Mouse (Mus musculus) myocyte (in vitro differentiated cells): ENCODE data around the gene Nrip2. TPM values are rescaled to one million over a fixed set of nuclear protein-coding genes. Genes with fewer than 3 reads are reported as not detected.

Source experiments
- H3K27me3 ChIP-seq: one replicate; pipeline ENCODE4 v1.6.1; 2011; ENCODE audit not compliant: control insufficient read depth, insufficient read depth, insufficient read length
- H3K36me3 ChIP-seq: one replicate; pipeline ENCODE4 v1.6.1; 2011; ENCODE audit not compliant: control insufficient read depth, insufficient read depth
- H3K4me2 ChIP-seq: one replicate; pipeline ENCODE4 v1.6.1; 2011; ENCODE audit warnings: low read depth, control low read depth
- H3K4me3 ChIP-seq: one replicate; pipeline ENCODE4 v1.5.1; 2011; ENCODE audit warnings: mild to moderate bottlenecking, control low read depth, moderate library complexity
- H3K79me2 ChIP-seq: one replicate; pipeline ENCODE4 v1.6.1; 2011; ENCODE audit not compliant: control insufficient read depth, insufficient read depth
- H3ac ChIP-seq: one replicate; pipeline ENCODE4 v1.6.1; 2011; ENCODE audit not compliant: control insufficient read depth, insufficient read length
- CEBPB ChIP-seq: IDR thresholded peaks from 2 replicates; pipeline ENCODE4 v1.6.1; 2011; ENCODE audit warnings: mild to moderate bottlenecking, moderate library complexity; ENCODE audit not compliant: poor library complexity, insufficient read depth, severe bottlenecking
- E2F4 ChIP-seq: IDR thresholded peaks from one replicate; pipeline ENCODE4 v1.6.1; 2011; ENCODE audit warnings: mild to moderate bottlenecking, control low read depth, moderate library complexity; ENCODE audit not compliant: insufficient read depth
- MAX ChIP-seq: IDR thresholded peaks from one replicate; pipeline ENCODE4 v1.6.1; 2011; ENCODE audit warnings: low read depth, mild to moderate bottlenecking, control low read depth
- MYOD1 ChIP-seq, 3 experiments: IDR thresholded peaks; one replicate each; pipeline ENCODE4 v1.6.1; 2011; ENCODE audit warnings: control low read depth in 2 of 3, low read depth in 2 of 3, mild to moderate bottlenecking in 2 of 3, moderate library complexity in 1 of 3; ENCODE audit not compliant: insufficient read length in 2 of 3, control insufficient read depth in 1 of 3
- MYOG ChIP-seq, 3 experiments: IDR thresholded peaks; one replicate each; pipeline ENCODE4 v1.6.1; 2011; ENCODE audit warnings: control low read depth in 2 of 3, low read depth in 2 of 3, mild to moderate bottlenecking in 2 of 3; ENCODE audit not compliant: insufficient read length in 2 of 3, control insufficient read depth in 1 of 3, insufficient read depth in 1 of 3
- POLR2A ChIP-seq: IDR thresholded peaks from one replicate; pipeline ENCODE4 v1.6.1; 2011; ENCODE audit warnings: low read depth, mild to moderate bottlenecking, control low read depth, moderate library complexity; ENCODE audit not compliant: insufficient read length
- POLR2AphosphoS2 ChIP-seq: IDR thresholded peaks from one replicate; pipeline ENCODE4 v1.6.1; 2011; ENCODE audit warnings: low read depth, control low read depth; ENCODE audit not compliant: insufficient read length
- REST ChIP-seq: IDR thresholded peaks from one replicate; pipeline ENCODE4 v1.6.1; 2011; ENCODE audit warnings: mild to moderate bottlenecking, control low read depth, moderate library complexity; ENCODE audit not compliant: insufficient read depth, insufficient read length
- SRF ChIP-seq: IDR thresholded peaks from one replicate; pipeline ENCODE4 v1.6.1; 2011; ENCODE audit warnings: low read depth; ENCODE audit not compliant: control insufficient read depth, insufficient read length
- TCF12 ChIP-seq: IDR thresholded peaks from one replicate; pipeline ENCODE4 v1.6.1; 2011; ENCODE audit warnings: mild to moderate bottlenecking, control low read depth; ENCODE audit not compliant: poor library complexity, insufficient read depth, severe bottlenecking
- TCF3 ChIP-seq: IDR thresholded peaks from one replicate; pipeline ENCODE4 v1.6.1; 2011; ENCODE audit warnings: low read depth, control low read depth; ENCODE audit not compliant: insufficient read length
- USF1 ChIP-seq: IDR thresholded peaks from one replicate; pipeline ENCODE4 v1.6.1; 2011; ENCODE audit warnings: low read depth, mild to moderate bottlenecking, control low read depth, moderate library complexity
- polyA plus RNA-seq: library from polyadenylated mRNA; unstranded; fragments of >200 nt; fragmentation: generic; extraction: Trizol; gene quantifications from one replicate; pipeline ENCODE4 v1.2.1, GENCODE M21; 2012; ENCODE audit warnings: missing spikeins

The Nrip2 gene
- polyA plus RNA-seq, 1 experiment = 1.1 TPM

- no peak overlapping the region for H3K4me3 ChIP-seq
Observed at GRCm38 (mm10) chr6:128427571-128427970, 28.5 kb downstream of the Nrip2 start.

GRCm38 (mm10) chr6:128429300-128429699 lies 30.2 kb downstream of the Nrip2 start:
- TF ChIP-seq SRF (no peak), MYOG (IDR thresholded peaks at IDR 0.05; ENCODE audit: control insufficient read depth in 1 of 3, insufficient read depth in 1 of 3, insufficient read length in 2 of 3, low read depth in 2 of 3) (no peak), TCF12 (no peak), USF1 (no peak), CEBPB (no peak), TCF3 (no peak), REST (no peak), MYOD1 (IDR thresholded peaks at IDR 0.05; ENCODE audit: control insufficient read depth in 1 of 3, insufficient read length in 2 of 3, low read depth in 2 of 3) (no peak), E2F4 (no peak)
- H3ac ChIP-seq = no peak overlapping the region
- H3K36me3 ChIP-seq = peaks cover 37% of the 10 kb centered on the region
- H3K4me3 ChIP-seq = no peak overlapping the region
- H3K4me2 ChIP-seq = no peak overlapping the region
- no peaks in the 10 kb centered on the region for H3K79me2 ChIP-seq
- no peaks in the 10 kb centered on the region for H3K27me3 ChIP-seq

More at GRCm38 (mm10) chr6:128427571-128427970, 28.5 kb downstream of the Nrip2 start:
- Histone ChIP-seq H3K4me2 (no peak overlapping the region), H3ac (no peak overlapping the region), H3K27me3 (no peaks in the 10 kb centered on the region), H3K79me2 (peaks cover 15% of the 10 kb centered on the region), H3K36me3 (peaks cover 24% of the 10 kb centered on the region)
- TF ChIP-seq TCF12 (no peak), E2F4 (no peak), MYOG (IDR thresholded peaks at IDR 0.05; ENCODE audit: control insufficient read depth in 1 of 3, insufficient read depth in 1 of 3, insufficient read length in 2 of 3, low read depth in 2 of 3) (no peak), POLR2AphosphoS2 (no peak)

- Histone ChIP-seq H3K4me2 (no peak overlapping the region), H3K4me3 (no peak overlapping the region), H3ac (no peak overlapping the region), H3K36me3 (peaks cover 42% of the 10 kb centered on the region), H3K27me3 (no peaks in the 10 kb centered on the region), H3K79me2 (no peaks in the 10 kb centered on the region)
- no peak for TF ChIP-seq MAX
- TF ChIP-seq USF1 = no peak
- no peak for TF ChIP-seq E2F4
- no peak for TF ChIP-seq CEBPB
- TF ChIP-seq TCF3 = no peak
- no peak for TF ChIP-seq MYOD1 (IDR thresholded peaks at IDR 0.05; ENCODE audit: control insufficient read depth in 1 of 3, insufficient read length in 2 of 3, low read depth in 2 of 3)
- no peak for TF ChIP-seq POLR2A
- no peak for TF ChIP-seq SRF
- TF ChIP-seq TCF12 = no peak
- no peak for TF ChIP-seq MYOG (IDR thresholded peaks at IDR 0.05; ENCODE audit: control insufficient read depth in 1 of 3, insufficient read depth in 1 of 3, insufficient read length in 2 of 3, low read depth in 2 of 3)
- no peak for TF ChIP-seq POLR2AphosphoS2
- no peak for TF ChIP-seq REST
Observed at GRCm38 (mm10) chr6:128429826-128430225, 30.7 kb downstream of the Nrip2 start.

GRCm38 (mm10) chr6:128432356-128432915 lies 33.3 kb downstream of the Nrip2 start:
- peaks cover 17% of the 10 kb centered on the region for H3K79me2 ChIP-seq
- H3K36me3 ChIP-seq = peaks cover 52% of the 10 kb centered on the region
- no peaks in the 10 kb centered on the region for H3K27me3 ChIP-seq
- H3K4me2 ChIP-seq = no peak overlapping the region
- no peak overlapping the region for H3K4me3 ChIP-seq
- TF ChIP-seq TCF3 = no peak
- no peak for TF ChIP-seq CEBPB
- TF ChIP-seq MAX = no peak
- TF ChIP-seq POLR2A = no peak
- no peak for TF ChIP-seq REST
- no peak for TF ChIP-seq MYOD1 (IDR thresholded peaks at IDR 0.05; ENCODE audit: control insufficient read depth in 1 of 3, insufficient read length in 2 of 3, low read depth in 2 of 3)
- no peak for TF ChIP-seq USF1
- no peak overlapping the region for H3ac ChIP-seq

- peaks cover 52% of the 10 kb centered on the region for H3K36me3 ChIP-seq
- H3K4me3 ChIP-seq = no peak overlapping the region
- TF ChIP-seq TCF3 = no peak
- no peak for TF ChIP-seq USF1
- no peak for TF ChIP-seq POLR2A
- TF ChIP-seq MYOG (IDR thresholded peaks at IDR 0.05; ENCODE audit: control insufficient read depth in 1 of 3, insufficient read depth in 1 of 3, insufficient read length in 2 of 3, low read depth in 2 of 3) = no peak
- no peak for TF ChIP-seq SRF
- TF ChIP-seq POLR2AphosphoS2 = no peak
- no peak for TF ChIP-seq MAX
- TF ChIP-seq CEBPB = no peak
- no peak for TF ChIP-seq MYOD1 (IDR thresholded peaks at IDR 0.05; ENCODE audit: control insufficient read depth in 1 of 3, insufficient read length in 2 of 3, low read depth in 2 of 3)
- TF ChIP-seq TCF12 = no peak
- TF ChIP-seq REST = no peak
- H3K79me2 ChIP-seq = peaks cover 23% of the 10 kb centered on the region
- no peak overlapping the region for H3K4me2 ChIP-seq
- no peaks in the 10 kb centered on the region for H3K27me3 ChIP-seq
- H3ac ChIP-seq = no peak overlapping the region
Observed at GRCm38 (mm10) chr6:128433566-128433965, 34.5 kb downstream of the Nrip2 start.
